Mouse (Mus musculus): Measurements from ENCODE around the gene Gimap8. TPM values are rescaled to one million over a fixed set of nuclear protein-coding genes. Genes with fewer than 3 reads are reported as not detected.
A peak's percentile ranks its signal among the peaks of the same experiment; 100 is the strongest.

The Gimap8 gene
- total and polyA plus RNA-seq, 3 experiments: not detected

DNA sequence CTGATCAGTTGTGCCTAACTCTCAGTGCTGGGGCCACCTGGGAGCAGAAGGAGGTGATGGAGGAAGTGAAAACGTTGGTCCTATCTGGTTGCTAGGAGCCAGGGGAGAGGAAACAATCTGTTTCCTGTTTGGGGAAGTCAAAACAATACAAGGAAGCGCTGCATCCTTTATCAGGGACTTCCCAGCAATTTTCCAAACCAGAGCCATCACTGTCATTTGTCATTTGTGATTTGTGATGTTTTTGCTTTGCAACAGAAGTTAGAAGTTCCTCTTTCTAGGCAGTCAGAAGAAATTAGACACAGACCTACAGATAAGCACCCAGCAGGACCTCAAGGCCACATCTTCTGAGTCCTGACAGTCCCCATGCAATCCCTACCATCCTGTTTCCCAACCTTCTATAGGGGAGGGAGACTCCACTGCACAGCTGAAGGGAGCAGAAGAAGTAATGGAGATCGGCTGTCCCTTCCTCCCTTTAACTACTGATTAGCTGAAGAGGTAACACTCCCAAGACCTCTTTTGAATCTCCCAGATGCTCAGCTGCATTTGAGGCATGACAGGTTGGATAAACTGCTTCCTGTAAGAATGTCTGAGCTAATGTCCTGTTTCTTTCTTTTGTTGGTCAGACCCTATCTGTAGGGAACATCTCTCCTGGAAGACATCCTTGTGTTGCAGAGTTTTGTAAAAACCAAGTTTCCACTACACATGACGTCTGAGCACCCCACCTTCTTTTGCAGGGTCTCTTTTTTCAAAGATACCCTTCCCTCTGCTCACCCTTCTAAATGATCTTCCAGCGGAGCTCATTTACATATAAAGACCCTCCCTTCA is 53.4 kb downstream of the Gimap8 start:
- Histone ChIP-seq H3K27me3 (ENCODE audit: control insufficient read depth in 1 of 2, insufficient read depth in 2 of 2, low read length in 2 of 2) (no peaks in the 10 kb centered on the region), H3K4me1 (ENCODE audit: control insufficient read depth in 1 of 2, insufficient read depth in 2 of 2, low read length in 2 of 2) (no peaks in the 10 kb centered on the region), H3K79me2 (ENCODE audit: control insufficient read depth, insufficient read depth, low read length, poor library complexity) (no peaks in the 10 kb centered on the region), H3K4me3 (ENCODE audit: control insufficient read depth in 1 of 2, insufficient read depth in 1 of 2, low read depth in 2 of 2, low read length in 2 of 2) (no peak overlapping the region), H3K27ac (ENCODE audit: control insufficient read depth, low read depth, low read length) (no peak overlapping the region), H3K9ac (ENCODE audit: control insufficient read depth, low read depth, low read length, poor library complexity, severe bottlenecking) (no peak overlapping the region), H3K9me3 (replicated peaks; ENCODE audit: insufficient read depth, low read length) (no peaks in the 10 kb centered on the region), H3K36me3 (ENCODE audit: control insufficient read depth in 1 of 2, insufficient read depth in 2 of 2, low read length in 2 of 2) (no peaks in the 10 kb centered on the region)
- TF ChIP-seq POLR2AphosphoS2 (IDR thresholded peaks at IDR 0.05; ENCODE audit: low read length): no peak
- TF ChIP-seq GATA1 (IDR thresholded peaks at IDR 0.05; ENCODE audit: low read depth, low read length): no peak
- peak; percentile 13 for DNase-seq (ENCODE audit: low read depth, low spot score)

DNA sequence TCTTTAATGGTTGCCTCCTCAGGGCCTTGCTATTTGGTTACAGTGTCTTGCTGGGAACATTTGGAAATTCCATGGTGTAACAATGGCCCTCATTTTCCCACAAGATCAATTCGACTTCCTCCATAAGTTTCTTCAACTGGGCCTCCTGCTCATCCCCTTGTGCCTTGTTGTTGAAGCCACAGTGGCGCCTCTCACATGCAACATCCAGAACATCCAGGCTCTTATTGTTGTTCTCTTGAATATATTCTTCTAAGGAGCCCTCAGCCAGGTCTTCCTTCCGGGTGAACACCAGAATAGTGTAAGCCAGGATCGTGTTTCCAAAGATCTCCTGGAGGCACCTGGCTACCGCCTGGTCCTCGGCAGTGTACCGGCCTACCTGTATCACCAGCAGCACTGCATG is 55.1 kb downstream of the Gimap8 start:
- Histone ChIP-seq H3K36me3 (ENCODE audit: control insufficient read depth in 1 of 2, insufficient read depth in 2 of 2, low read length in 2 of 2) (no peaks in the 10 kb centered on the region), H3K27me3 (ENCODE audit: control insufficient read depth in 1 of 2, insufficient read depth in 2 of 2, low read length in 2 of 2) (peaks cover 0 to 2% of the 10 kb centered on the region in 2 experiments; a peak in 1 of 4 replicates), H3K79me2 (ENCODE audit: control insufficient read depth, insufficient read depth, low read length, poor library complexity) (no peaks in the 10 kb centered on the region), H3K9ac (ENCODE audit: control insufficient read depth, low read depth, low read length, poor library complexity, severe bottlenecking) (no peak overlapping the region), H3K9me3 (replicated peaks; ENCODE audit: insufficient read depth, low read length) (no peaks in the 10 kb centered on the region), H3K4me3 (ENCODE audit: control insufficient read depth in 1 of 2, insufficient read depth in 1 of 2, low read depth in 2 of 2, low read length in 2 of 2) (no peak overlapping the region), H3K27ac (ENCODE audit: control insufficient read depth, low read depth, low read length) (no peak overlapping the region), H3K4me1 (ENCODE audit: control insufficient read depth in 1 of 2, insufficient read depth in 2 of 2, low read length in 2 of 2) (no peaks in the 10 kb centered on the region)
- no peak for TF ChIP-seq TCF12 (IDR thresholded peaks at IDR 0.05; ENCODE audit: low read depth, low read length)
- no peak for TF ChIP-seq ZKSCAN1 (IDR thresholded peaks at IDR 0.05; ENCODE audit: low read depth, low read length)
- no peak for TF ChIP-seq MAZ (IDR thresholded peaks at IDR 0.05; ENCODE audit: low read depth, low read length)
- no peak for TF ChIP-seq GATA1 (IDR thresholded peaks at IDR 0.05; ENCODE audit: low read depth, low read length)
- no peak for TF ChIP-seq GABPA (IDR thresholded peaks at IDR 0.05; ENCODE audit: low read depth, low read length)
- TF ChIP-seq TBP (IDR thresholded peaks at IDR 0.05; ENCODE audit: low read depth, low read length): no peak
- no peak for TF ChIP-seq MYC (IDR thresholded peaks at IDR 0.05; ENCODE audit: low read depth, low read length)
- no peak for TF ChIP-seq USF2 (IDR thresholded peaks at IDR 0.05; ENCODE audit: borderline replicate concordance in 1 of 2, insufficient read depth in 1 of 2, low read depth in 1 of 2, low read length in 2 of 2)
- TF ChIP-seq MAFK (IDR thresholded peaks at IDR 0.05; ENCODE audit: borderline replicate concordance, low read depth, low read length): no peak
- no peak for TF ChIP-seq BHLHE40 (IDR thresholded peaks at IDR 0.05; ENCODE audit: borderline replicate concordance, low read depth, low read length)
- no peak for TF ChIP-seq SIN3A (IDR thresholded peaks at IDR 0.05; ENCODE audit: low read length)
- TF ChIP-seq HCFC1 (IDR thresholded peaks at IDR 0.05; ENCODE audit: low read depth, low read length): no peak
- no peak for TF ChIP-seq RCOR1 (IDR thresholded peaks at IDR 0.05; ENCODE audit: low read depth, low read length)
- TF ChIP-seq ZMIZ1 (IDR thresholded peaks at IDR 0.05; ENCODE audit: low read depth, low read length): no peak
- no peak for TF ChIP-seq MYB (IDR thresholded peaks at IDR 0.05; ENCODE audit: low read depth, low read length)
- TF ChIP-seq UBTF (IDR thresholded peaks at IDR 0.05; ENCODE audit: borderline replicate concordance, insufficient read depth, low read depth, low read length): no peak
- DNase-seq (ENCODE audit: low read depth, low spot score): no peak
